Mouse (Mus musculus): ENCODE measurements around the gene Ciita. TPM values are rescaled to one million over a fixed set of nuclear protein-coding genes. Genes with fewer than 3 reads are reported as not detected.

The Ciita gene
- polyA plus RNA-seq, 1 experiment from 2014 or later, result 0.30 TPM

DNA sequence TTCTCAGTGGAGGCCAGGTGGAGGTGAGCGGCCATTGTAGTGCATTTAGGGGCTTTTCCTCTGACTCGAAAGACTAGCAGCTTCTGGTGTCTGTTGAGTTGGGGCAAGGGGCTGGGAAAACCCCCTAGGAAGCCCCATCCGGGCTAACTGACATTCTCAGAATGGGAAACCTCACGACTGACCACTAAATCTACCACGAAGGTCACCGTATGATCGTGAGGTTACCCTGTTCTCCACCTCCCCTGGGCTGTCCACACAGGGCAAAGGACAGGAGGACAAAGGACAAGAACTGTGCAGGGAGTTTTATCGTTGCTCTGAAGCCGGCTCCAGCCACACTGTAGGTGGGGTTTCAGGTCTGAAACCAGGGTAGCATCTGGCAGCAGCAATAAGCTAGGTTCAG is 30.9 kb upstream of the Ciita start:
- H3K27me3 ChIP-seq, result no peaks in the 10 kb centered on the region
- ATAC-seq (ENCODE audit: insufficient number of reproducible peaks, insufficient read depth, low FRiP score, low TSS enrichment, low read depth), result no peak
- no peak overlapping the region for H3K4me3 ChIP-seq
- H3K4me1 ChIP-seq, result peaks cover 25% of the 10 kb centered on the region
- H3K27ac ChIP-seq, result no peak overlapping the region
- no peaks in the 10 kb centered on the region for H3K9me3 ChIP-seq
- no peak overlapping the region for H3K9ac ChIP-seq
- H3K4me2 ChIP-seq, result no peak overlapping the region
- WGBS, result 86% methylated on average over 9 of the region's 9 CpGs
- H3K36me3 ChIP-seq, result no peaks in the 10 kb centered on the region

DNA sequence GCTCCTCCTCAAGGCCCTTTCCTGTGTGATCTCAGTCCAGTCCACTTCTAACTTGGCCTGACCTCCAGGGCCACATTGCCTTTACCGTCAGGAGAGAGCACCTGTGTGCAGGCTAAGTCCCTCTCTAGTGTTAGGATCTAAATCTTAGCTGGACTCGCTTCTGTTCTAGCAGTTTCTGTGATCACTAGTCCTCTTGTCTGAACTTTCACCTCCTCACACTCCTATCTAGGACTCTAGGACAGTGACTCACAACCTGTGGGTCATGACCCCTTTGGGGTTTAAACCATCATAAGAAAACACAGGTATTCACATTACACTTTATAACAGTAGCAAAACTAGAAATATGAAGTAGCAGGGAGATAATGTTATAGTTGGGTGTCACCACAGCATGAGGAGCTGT is 28.0 kb upstream of the Ciita start:
- ATAC-seq (ENCODE audit: insufficient number of reproducible peaks, insufficient read depth, low FRiP score, low TSS enrichment, low read depth), result no peak
- 89% methylated on average over 2 of the region's 2 CpGs for WGBS
- H3K27me3 ChIP-seq, result no peaks in the 10 kb centered on the region
- H3K9me3 ChIP-seq, result no peaks in the 10 kb centered on the region
- no peak overlapping the region for H3K9ac ChIP-seq
- H3K36me3 ChIP-seq, result no peaks in the 10 kb centered on the region
- H3K4me1 ChIP-seq, result peaks cover 7% of the 10 kb centered on the region
- no peak overlapping the region for H3K27ac ChIP-seq
- no peak overlapping the region for H3K4me2 ChIP-seq
- no peak overlapping the region for H3K4me3 ChIP-seq

DNA sequence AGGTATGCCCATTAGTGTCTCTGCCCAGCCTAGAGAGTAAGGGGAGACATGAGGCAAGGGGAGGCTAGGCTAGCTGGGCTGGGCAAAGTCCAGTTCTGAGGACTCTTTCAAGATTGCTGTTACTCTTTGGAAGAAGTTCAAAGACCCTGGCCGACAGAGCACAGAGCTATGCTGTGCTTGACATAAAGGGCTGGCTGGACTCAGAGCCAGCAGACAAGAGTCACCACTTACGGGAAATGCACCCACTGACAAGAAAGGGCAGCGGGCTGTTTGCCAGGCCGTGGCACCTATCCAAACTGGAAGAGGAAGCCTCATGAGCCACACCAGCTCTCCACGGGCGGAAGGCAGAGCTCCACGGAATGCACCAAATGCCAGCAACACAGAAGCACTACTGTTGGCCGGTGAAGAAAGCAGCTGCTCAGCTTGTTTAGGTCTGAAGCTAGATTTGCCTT is 27.4 kb upstream of the Ciita start:
- no peak overlapping the region for H3K4me3 ChIP-seq
- no peaks in the 10 kb centered on the region for H3K36me3 ChIP-seq
- H3K9me3 ChIP-seq, result no peaks in the 10 kb centered on the region
- H3K4me2 ChIP-seq, result no peak overlapping the region
- no peaks in the 10 kb centered on the region for H3K27me3 ChIP-seq
- no peak overlapping the region for H3K9ac ChIP-seq
- no peak for ATAC-seq (ENCODE audit: insufficient number of reproducible peaks, insufficient read depth, low FRiP score, low TSS enrichment, low read depth)
- WGBS, result 76% methylated on average over 8 of the region's 8 CpGs
- peaks cover 6% of the 10 kb centered on the region for H3K4me1 ChIP-seq
- H3K27ac ChIP-seq, result no peak overlapping the region

DNA sequence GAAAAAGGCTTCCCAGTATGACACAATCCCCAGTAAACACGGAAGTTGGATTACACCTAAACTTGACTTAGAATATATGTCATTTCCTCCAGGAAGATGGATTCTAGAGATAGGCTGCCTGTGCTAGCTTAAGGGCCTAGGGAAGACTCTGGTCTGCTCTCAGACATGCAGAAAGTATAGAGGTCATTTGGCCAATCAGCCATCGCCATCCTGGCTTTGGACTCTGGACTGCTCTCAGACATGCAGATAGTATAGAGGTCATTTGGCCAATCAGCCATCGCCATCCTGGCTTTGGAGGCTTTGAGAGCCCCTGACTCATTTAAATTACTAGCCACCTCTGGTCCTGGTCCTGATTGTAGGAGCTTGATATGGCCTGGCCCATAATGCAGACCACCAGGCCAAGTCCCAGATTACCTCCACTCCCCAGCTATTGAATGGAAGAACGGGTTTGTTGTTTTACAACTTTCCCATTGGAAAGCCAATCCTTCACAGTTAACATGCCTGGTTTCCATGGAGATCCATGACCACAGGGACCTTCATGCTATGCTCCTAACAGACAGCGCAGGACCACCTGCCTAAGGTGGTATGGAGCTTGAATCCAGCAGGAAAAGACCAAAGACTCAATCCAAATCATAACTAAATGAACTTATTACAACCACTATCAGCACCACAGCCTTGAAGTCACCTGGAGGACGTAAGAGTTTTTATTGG is 25.8 kb upstream of the Ciita start:
- ATAC-seq (ENCODE audit: insufficient number of reproducible peaks, insufficient read depth, low FRiP score, low TSS enrichment, low read depth), result no peak
- Histone ChIP-seq H3K9me3 (no peaks in the 10 kb centered on the region), H3K4me3 (no peak overlapping the region), H3K9ac (no peak overlapping the region), H3K4me1 (no peaks in the 10 kb centered on the region), H3K27me3 (no peaks in the 10 kb centered on the region), H3K27ac (no peak overlapping the region), H3K36me3 (no peaks in the 10 kb centered on the region), H3K4me2 (no peak overlapping the region)
- 72% methylated on average over 6 of the region's 6 CpGs for WGBS

DNA sequence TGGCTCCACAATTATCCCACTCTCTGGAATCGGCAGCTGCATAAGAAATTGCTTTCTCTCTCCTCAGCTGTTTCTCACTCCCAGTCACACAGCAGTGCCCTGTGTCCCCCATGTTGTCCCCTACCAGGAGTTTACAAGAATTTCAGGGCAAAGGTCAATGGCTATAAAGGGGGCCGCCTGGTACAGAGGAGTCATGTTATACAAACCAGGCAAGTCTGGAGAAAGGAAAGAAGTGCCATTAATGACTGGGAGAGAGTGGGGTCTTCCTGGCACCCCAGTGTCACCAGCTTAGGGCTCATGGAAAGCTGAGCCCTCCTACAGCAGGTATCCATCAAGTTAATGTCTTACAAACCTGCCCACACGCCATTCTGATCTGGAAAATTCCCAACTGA is 25.3 kb upstream of the Ciita start:
- H3K4me2 ChIP-seq, result no peak overlapping the region
- no peak for ATAC-seq (ENCODE audit: insufficient number of reproducible peaks, insufficient read depth, low FRiP score, low TSS enrichment, low read depth)
- no peak overlapping the region for H3K27ac ChIP-seq
- H3K4me1 ChIP-seq, result no peaks in the 10 kb centered on the region
- 49% methylated on average over 3 of the region's 3 CpGs for WGBS
- no peaks in the 10 kb centered on the region for H3K27me3 ChIP-seq
- H3K36me3 ChIP-seq, result no peaks in the 10 kb centered on the region
- no peak overlapping the region for H3K9ac ChIP-seq
- no peaks in the 10 kb centered on the region for H3K9me3 ChIP-seq
- no peak overlapping the region for H3K4me3 ChIP-seq

DNA sequence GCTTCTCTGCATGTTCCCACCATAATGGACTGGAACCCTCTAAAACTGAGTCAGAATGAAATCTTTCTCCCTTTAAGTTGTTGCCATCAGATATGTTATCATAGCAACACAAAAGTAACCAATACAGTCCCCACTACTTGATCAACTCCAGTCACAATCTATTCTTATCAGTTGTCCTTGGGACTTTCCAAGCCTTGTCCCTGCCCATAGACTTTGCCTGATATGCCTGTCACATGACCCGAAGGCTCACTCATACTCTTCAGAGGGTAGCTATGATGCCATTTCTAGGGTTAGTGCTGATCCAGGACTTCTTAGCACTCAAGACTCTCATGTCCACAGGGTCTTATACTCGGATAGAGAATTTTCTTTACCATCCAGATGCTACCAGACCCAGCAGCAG is 19.7 kb upstream of the Ciita start:
- no peak for ATAC-seq (ENCODE audit: insufficient number of reproducible peaks, insufficient read depth, low FRiP score, low TSS enrichment, low read depth)
- no peak overlapping the region for H3K4me2 ChIP-seq

DNA sequence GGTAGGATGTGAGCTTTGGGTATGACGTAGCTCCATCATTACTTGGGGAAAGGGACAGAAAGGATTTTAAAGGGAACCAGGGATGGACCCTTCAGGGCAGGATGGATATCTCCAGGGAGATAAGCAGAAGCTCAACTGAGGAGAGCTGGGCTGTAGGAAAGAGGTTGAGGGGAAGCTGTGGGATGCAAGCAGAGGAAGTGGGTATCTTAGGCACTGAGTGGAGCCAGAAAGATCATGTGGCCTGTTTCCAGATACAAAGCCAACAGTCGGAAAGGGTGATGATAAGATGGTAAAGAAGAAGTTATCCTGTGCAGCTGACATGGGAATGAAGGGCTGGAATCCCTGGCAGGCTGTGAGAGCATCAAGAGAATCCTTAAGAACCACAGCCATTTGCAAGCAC is 18.7 kb upstream of the Ciita start:
- Histone ChIP-seq H3K9me3 (no peaks in the 10 kb centered on the region), H3K27me3 (no peaks in the 10 kb centered on the region), H3K9ac (no peak overlapping the region), H3K4me3 (no peak overlapping the region), H3K36me3 (no peaks in the 10 kb centered on the region), H3K4me2 (no peak overlapping the region), H3K27ac (no peak overlapping the region), H3K4me1 (no peaks in the 10 kb centered on the region)
- WGBS, result 81% methylated on average over 2 of the region's 2 CpGs
- no peak for ATAC-seq (ENCODE audit: insufficient number of reproducible peaks, insufficient read depth, low FRiP score, low TSS enrichment, low read depth)

More for the DNA sequence above, 19.7 kb upstream of the Ciita start:
- Histone ChIP-seq H3K9ac (no peak overlapping the region), H3K27ac (no peak overlapping the region), H3K36me3 (no peaks in the 10 kb centered on the region), H3K27me3 (no peaks in the 10 kb centered on the region), H3K4me1 (no peaks in the 10 kb centered on the region), H3K4me3 (no peak overlapping the region), H3K9me3 (no peaks in the 10 kb centered on the region)
- WGBS, result 70% methylated on average over 2 of the region's 2 CpGs

DNA sequence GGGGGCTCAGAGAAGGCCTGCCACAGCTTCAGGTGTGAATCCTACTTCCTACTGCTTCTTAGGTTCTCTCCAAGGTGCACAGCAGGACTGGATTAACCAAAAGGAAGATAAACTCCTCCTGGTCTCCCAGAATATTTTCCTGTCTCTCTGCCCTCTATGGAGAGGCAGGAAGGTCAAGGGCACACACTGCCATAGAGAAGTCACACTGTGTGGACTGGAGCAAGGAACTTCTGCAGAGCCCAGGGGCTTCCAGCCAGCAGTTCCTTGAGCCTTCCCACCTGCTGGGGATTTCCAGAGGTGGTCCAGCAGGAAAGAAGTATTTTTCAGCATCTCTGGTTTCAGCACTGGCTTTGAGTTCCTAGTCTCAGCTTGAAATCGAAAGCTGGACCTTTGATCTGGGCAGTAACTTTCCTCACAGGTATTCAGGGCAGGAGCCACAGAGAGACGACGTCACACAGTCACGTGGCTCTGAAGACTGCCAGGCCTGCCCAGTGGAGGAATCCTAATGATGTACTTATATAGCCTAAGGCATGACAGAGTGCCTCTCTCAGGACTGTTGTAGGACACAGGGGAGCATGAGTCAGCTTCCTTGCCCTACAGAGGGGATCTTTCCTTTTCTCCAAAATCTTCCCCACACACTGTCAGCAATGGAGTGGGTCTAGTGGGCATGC is 14.7 kb upstream of the Ciita start:
- 25% methylated on average over 4 of the region's 4 CpGs for WGBS
- no peak overlapping the region for H3K4me2 ChIP-seq
- H3K9ac ChIP-seq, result no peak overlapping the region
- no peak overlapping the region for H3K27ac ChIP-seq
- H3K4me1 ChIP-seq, result no peaks in the 10 kb centered on the region
- ATAC-seq (ENCODE audit: insufficient number of reproducible peaks, insufficient read depth, low FRiP score, low TSS enrichment, low read depth), result 0 out of 2 replicates have a peak, but pooled peaks have one; percentile 43
- H3K36me3 ChIP-seq, result no peaks in the 10 kb centered on the region
- H3K4me3 ChIP-seq, result no peak overlapping the region
- H3K9me3 ChIP-seq, result no peaks in the 10 kb centered on the region
- no peaks in the 10 kb centered on the region for H3K27me3 ChIP-seq

DNA sequence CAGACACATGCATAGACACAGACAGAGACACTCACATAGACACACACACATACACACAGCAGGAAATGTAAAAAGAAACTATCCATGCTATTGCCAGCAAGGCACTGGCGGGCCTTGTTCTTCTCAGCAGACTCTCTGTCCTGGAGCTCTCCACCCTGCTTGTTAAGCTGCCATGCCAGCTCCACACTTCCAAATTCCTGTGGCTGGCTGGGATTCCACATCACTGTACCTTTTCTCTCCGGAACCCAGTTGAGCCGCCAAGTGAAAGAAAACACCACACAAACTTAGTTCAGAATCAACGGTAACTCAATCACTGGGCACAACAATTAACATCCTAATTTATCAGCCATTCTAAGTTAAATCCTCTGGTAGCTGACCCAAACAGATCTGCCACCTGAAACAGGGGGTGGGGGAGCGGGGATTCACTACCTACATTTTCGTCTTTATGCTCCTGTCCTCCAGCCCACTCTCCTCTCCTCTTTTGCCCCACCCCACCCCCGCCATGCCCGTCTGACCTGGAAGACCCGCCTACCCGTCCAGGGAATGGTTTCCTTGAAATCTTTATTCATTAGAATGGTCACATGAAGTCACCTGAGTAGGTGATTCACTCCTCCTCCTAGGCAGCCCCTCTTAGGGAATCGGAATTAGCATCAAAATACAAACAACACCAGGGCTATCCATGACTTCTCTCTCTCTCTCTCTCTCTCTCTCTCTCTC is 12.3 kb upstream of the Ciita start:
- Histone ChIP-seq H3K9me3 (no peaks in the 10 kb centered on the region), H3K27me3 (no peaks in the 10 kb centered on the region), H3K36me3 (no peaks in the 10 kb centered on the region), H3K4me2 (peak overlapping the region; percentile 9; the same call in 1 of the 2 replicates), H3K27ac (no peak overlapping the region), H3K9ac (no peak overlapping the region), H3K4me3 (no peak overlapping the region), H3K4me1 (no peaks in the 10 kb centered on the region)
- WGBS, result 22% methylated on average over 11 of the region's 11 CpGs
- ATAC-seq (ENCODE audit: insufficient number of reproducible peaks, insufficient read depth, low FRiP score, low TSS enrichment, low read depth), result no peak

DNA sequence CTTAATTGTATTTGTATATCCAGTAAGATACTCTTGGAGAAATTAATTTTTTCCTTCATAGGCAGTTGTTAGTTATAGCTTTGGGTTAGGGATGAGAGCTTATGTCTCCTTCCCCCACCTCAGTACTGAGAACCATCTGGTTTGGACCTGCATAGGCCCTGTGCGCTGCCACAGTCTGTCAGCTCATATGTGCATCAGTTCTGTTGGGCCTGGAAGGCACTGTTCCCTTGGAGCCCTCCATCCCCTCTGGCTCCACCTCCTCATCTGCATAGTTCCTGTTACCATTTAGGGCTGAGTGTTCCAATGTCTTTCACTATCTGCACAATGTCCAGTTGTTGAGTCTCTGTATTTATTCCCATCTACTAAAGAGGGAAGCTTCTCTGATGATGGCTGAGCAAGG is 11.7 kb upstream of the Ciita start:
- Histone ChIP-seq H3K4me2 (no peak overlapping the region), H3K9me3 (no peaks in the 10 kb centered on the region), H3K36me3 (no peaks in the 10 kb centered on the region), H3K4me1 (no peaks in the 10 kb centered on the region), H3K4me3 (no peak overlapping the region), H3K27ac (no peak overlapping the region), H3K27me3 (no peaks in the 10 kb centered on the region), H3K9ac (no peak overlapping the region)
- ATAC-seq (ENCODE audit: insufficient number of reproducible peaks, insufficient read depth, low FRiP score, low TSS enrichment, low read depth), result no peak
- 46% methylated on average over 1 of the region's 1 CpGs for WGBS

DNA sequence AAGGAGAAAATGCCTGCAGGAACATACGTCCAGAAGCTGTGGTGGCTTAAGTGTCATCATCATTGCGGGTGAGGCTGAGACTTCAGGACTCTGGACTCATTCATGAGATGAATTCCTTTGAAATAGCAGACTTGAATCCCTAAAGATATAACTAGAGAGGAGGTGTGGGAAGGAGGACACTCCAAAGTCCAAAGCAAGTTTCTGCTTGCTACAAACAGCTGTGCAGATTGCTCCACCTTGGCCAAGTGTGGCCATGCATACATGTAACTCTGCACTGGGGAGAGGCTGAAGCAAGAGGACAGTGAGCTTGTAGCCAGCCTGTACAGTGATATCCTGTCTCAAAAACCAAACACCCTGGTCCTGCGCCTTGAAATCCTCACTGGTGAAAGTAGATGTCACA is 7.9 kb upstream of the Ciita start:
- Histone ChIP-seq H3K36me3 (no peaks in the 10 kb centered on the region), H3K9me3 (no peaks in the 10 kb centered on the region), H3K9ac (no peak overlapping the region), H3K27ac (no peak overlapping the region), H3K4me1 (no peaks in the 10 kb centered on the region), H3K4me3 (no peak overlapping the region), H3K27me3 (no peaks in the 10 kb centered on the region), H3K4me2 (no peak overlapping the region)
- no peak for ATAC-seq (ENCODE audit: insufficient number of reproducible peaks, insufficient read depth, low FRiP score, low TSS enrichment, low read depth)
- 89% methylated on average over 3 of the region's 3 CpGs for WGBS

DNA sequence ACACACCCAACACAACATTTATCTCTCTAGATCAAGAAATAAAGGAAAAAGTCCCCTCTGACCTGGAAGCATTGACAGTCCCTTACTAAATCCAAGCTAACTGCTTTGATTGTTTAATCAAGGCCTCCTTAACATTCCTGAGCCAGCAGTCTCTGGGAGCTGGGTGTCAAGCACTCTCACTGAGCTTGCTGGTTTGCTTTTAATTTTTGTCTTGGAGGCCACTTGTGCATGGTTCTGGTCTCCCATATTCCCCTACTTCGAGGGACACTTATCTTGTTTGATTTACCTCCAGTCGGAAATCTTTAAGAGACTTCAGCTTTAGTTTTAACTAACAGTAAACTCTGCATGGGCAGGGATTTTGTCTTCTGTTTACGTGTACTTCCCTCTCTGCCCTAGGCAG is 4.9 kb upstream of the Ciita start:
- no peak overlapping the region for H3K27ac ChIP-seq
- ATAC-seq (ENCODE audit: insufficient number of reproducible peaks, insufficient read depth, low FRiP score, low TSS enrichment, low read depth), result no peak
- WGBS, result 66% methylated on average over 3 of the region's 3 CpGs

More for the DNA sequence above, 4.9 kb upstream of the Ciita start:
- Histone ChIP-seq H3K4me3 (no peak overlapping the region), H3K4me2 (no peak overlapping the region), H3K4me1 (no peaks in the 10 kb centered on the region), H3K27me3 (no peaks in the 10 kb centered on the region), H3K9me3 (no peaks in the 10 kb centered on the region), H3K36me3 (no peaks in the 10 kb centered on the region), H3K9ac (no peak overlapping the region)
